Mouse (Mus musculus) liver, adult 2 months (tissue): ENCODE measurements at regions not wholly inside any gene's neighbourhood (a gene's known extent, or its start where the extent isn't known, plus 50 kb on each side); places are given as distances from the start of the nearest gene placed in this dataset.

Source experiments
- CTCF ChIP-seq: fragments of 200-500 bp; IDR thresholded peaks from 2 replicates; pipeline ENCODE4 v1.5.1; 2011; ENCODE audit warnings: low read depth, low read length, control low read depth
- POLR2A ChIP-seq: fragments of 200-500 bp; IDR thresholded peaks from 2 replicates; pipeline ENCODE4 v1.6.1; 2011; ENCODE audit warnings: low read length, control low read depth; ENCODE audit not compliant: insufficient read depth; ENCODE audit errors: extremely low read depth

GRCm38 (mm10) chr4:70160062-70160461 is 250.2 kb downstream of the Cdk5rap2 start:
- TF ChIP-seq POLR2A (no peak), CTCF (no peak)
